Mouse (Mus musculus) urinary bladder, postnatal 14 days (tissue): ENCODE data around the gene 1700025G04Rik.

Experiments
- DNase-seq: peaks from one replicate; pipeline ENCODE4 v3.0.0; 2021; ENCODE audit warnings: low spot score

The 1700025G04Rik gene

GRCm38 (mm10) chr1:152033731-152034130 lies 56.2 kb downstream of the 1700025G04Rik start:
- no peak for DNase-seq

- no peak for DNase-seq
Measured at GRCm38 (mm10) chr1:152032144-152032543, 57.8 kb downstream of the 1700025G04Rik start.

GRCm38 (mm10) chr1:152030546-152030945 lies 59.4 kb downstream of the 1700025G04Rik start:
- DNase-seq: no peak

GRCm38 (mm10) chr1:152028718-152029117 lies 61.2 kb downstream of the 1700025G04Rik start:
- no peak for DNase-seq

- no peak for DNase-seq
Measured at GRCm38 (mm10) chr1:152026762-152027161, 63.2 kb downstream of the 1700025G04Rik start.

GRCm38 (mm10) chr1:152025308-152025707 lies 64.6 kb downstream of the 1700025G04Rik start:
- DNase-seq: no peak

GRCm38 (mm10) chr1:152024019-152024787 lies 65.7 kb downstream of the 1700025G04Rik start:
- no peak for DNase-seq

GRCm38 (mm10) chr1:152020812-152021211 lies 69.1 kb downstream of the 1700025G04Rik start:
- DNase-seq: no peak

- DNase-seq: no peak
Measured at GRCm38 (mm10) chr1:152020070-152020469, 69.9 kb downstream of the 1700025G04Rik start.

GRCm38 (mm10) chr1:152019196-152019595 lies 70.7 kb downstream of the 1700025G04Rik start:
- no peak for DNase-seq

- DNase-seq: no peak
Measured at GRCm38 (mm10) chr1:152018322-152018721, 71.6 kb downstream of the 1700025G04Rik start.

GRCm38 (mm10) chr1:152016663-152017062 lies 73.3 kb downstream of the 1700025G04Rik start:
- no peak for DNase-seq

GRCm38 (mm10) chr1:152015555-152016125 lies 74.3 kb downstream of the 1700025G04Rik start:
- DNase-seq: no peak

- DNase-seq: no peak
Measured at GRCm38 (mm10) chr1:152011741-152012140, 78.2 kb downstream of the 1700025G04Rik start.

- no peak for DNase-seq
Measured at GRCm38 (mm10) chr1:152010251-152010980, 79.5 kb downstream of the 1700025G04Rik start.

GRCm38 (mm10) chr1:152008473-152008991 lies 81.4 kb downstream of the 1700025G04Rik start:
- DNase-seq: no peak

GRCm38 (mm10) chr1:152006529-152006928 lies 83.4 kb downstream of the 1700025G04Rik start:
- no peak for DNase-seq

- DNase-seq: no peak
Measured at GRCm38 (mm10) chr1:152004509-152004908, 85.4 kb downstream of the 1700025G04Rik start.

GRCm38 (mm10) chr1:152000461-152000860 lies 89.5 kb downstream of the 1700025G04Rik start:
- no peak for DNase-seq

- DNase-seq: no peak
Measured at GRCm38 (mm10) chr1:151999424-151999842, 90.5 kb downstream of the 1700025G04Rik start.

- no peak for DNase-seq
Measured at GRCm38 (mm10) chr1:151998721-151999206, 91.2 kb downstream of the 1700025G04Rik start.

- no peak for DNase-seq
Measured at GRCm38 (mm10) chr1:151997591-151997990, 92.3 kb downstream of the 1700025G04Rik start.
